ENCODE assay signal across 16 mouse cellular contexts in the genomic region with DNA sequence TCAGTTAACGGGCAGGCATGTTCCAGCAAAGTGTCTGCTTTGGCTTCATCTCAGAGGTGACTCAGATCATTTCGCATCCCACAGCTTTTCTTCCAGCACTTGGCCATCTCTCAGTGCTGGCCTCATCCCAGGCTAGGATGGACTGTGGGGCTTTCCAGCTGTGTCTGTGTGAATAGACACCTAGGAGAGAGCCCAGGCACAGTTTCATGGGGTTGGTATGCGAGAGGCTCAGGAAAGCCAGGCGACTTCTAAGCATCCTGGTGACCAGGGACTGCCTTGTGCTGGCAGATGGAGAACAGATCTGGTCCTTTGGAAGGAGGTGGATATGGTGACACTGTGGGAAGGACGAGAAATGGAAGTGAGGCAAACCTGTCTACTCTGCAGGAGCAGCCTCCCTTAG.
DNase-seq lines count a peak whose midpoint lies in the region; ATAC-seq lines count a peak whose summit lies in the region.
"Had no signal": no experiment of that assay in that cellular context is flagged by ENCODE, and none has a peak within 500 bp of the region (broad histone marks: within the 10 kb centered on the region; RNA-seq: fewer than 3 reads in every experiment).

No protein-coding gene starts in this region.

- 82% methylated on average over 5 of the region's 5 CpGs for WGBS in hindbrain, embryonic 10.5 days
- WGBS in hindbrain, embryonic 16.5 days: 76% methylated on average over 5 of the region's 5 CpGs

- no peaks in the 10 kb centered on the region for H3K4me1 ChIP-seq in hindbrain, embryonic 10.5 days (replicated peaks)
- no peaks in the 10 kb centered on the region for H3K4me1 ChIP-seq in hindbrain, embryonic 16.5 days (ENCODE audit: control insufficient read depth, insufficient read depth, low read depth, low read length)
- H3K4me1 ChIP-seq: embryonic facial prominence, embryonic 13.5 days; limb, embryonic 12.5 days had no signal

- no peaks in the 10 kb centered on the region for H3K27me3 ChIP-seq in hindbrain, embryonic 10.5 days (ENCODE audit: insufficient read depth, poor library complexity, severe bottlenecking)
- no peaks in the 10 kb centered on the region for H3K27me3 ChIP-seq in hindbrain, embryonic 16.5 days (replicated peaks; ENCODE audit: control insufficient read depth, insufficient read depth, low read length)
- H3K27me3 ChIP-seq: embryonic facial prominence, embryonic 13.5 days had no signal

- H3K4me2 ChIP-seq in hindbrain, embryonic 16.5 days (ENCODE audit: low read length): no peak overlapping the region
- H3K4me2 ChIP-seq: embryonic facial prominence, embryonic 13.5 days; limb, embryonic 12.5 days had no signal

- no peak overlapping the region for H3K9ac ChIP-seq in hindbrain, embryonic 16.5 days (ENCODE audit: low read depth, low read length)
- H3K9ac ChIP-seq: embryonic facial prominence, embryonic 13.5 days; forebrain, postnatal 0 days; limb, embryonic 12.5 days had no signal

- peak overlapping the region; percentile 45; the same call in 1 of the 2 replicates for H3K27ac ChIP-seq in hindbrain, embryonic 10.5 days
- H3K27ac ChIP-seq in hindbrain, embryonic 16.5 days (ENCODE audit: low read depth, low read length): no peak overlapping the region
- H3K27ac ChIP-seq: embryonic facial prominence, embryonic 13.5 days; kidney, postnatal 0 days; limb, embryonic 12.5 days had no signal

- H3K9me3 ChIP-seq in hindbrain, embryonic 10.5 days: no peaks in the 10 kb centered on the region
- no peaks in the 10 kb centered on the region; the same call in 1 of the 2 replicates for H3K9me3 ChIP-seq in hindbrain, embryonic 16.5 days (ENCODE audit: control insufficient read depth, low read length)
- H3K9me3 ChIP-seq: embryonic facial prominence, embryonic 13.5 days had no signal

- H3K4me3 ChIP-seq in hindbrain, embryonic 10.5 days: no peak overlapping the region
- no peak overlapping the region for H3K4me3 ChIP-seq in hindbrain, embryonic 16.5 days (ENCODE audit: low read length)
- H3K4me3 ChIP-seq: embryonic facial prominence, embryonic 13.5 days; limb, embryonic 12.5 days had no signal

- no peak for ATAC-seq in hindbrain, embryonic 16.5 days
- ATAC-seq: forebrain, postnatal 0 days had no signal

- no peak for DNase-seq in hindbrain, embryonic 10.5 days (ENCODE audit: low spot score)
- DNase-seq in brain, adult 2 months (ENCODE audit: low read depth, low spot score): peak; percentile 71
- DNase-seq in cerebellum, postnatal 10 days: peak; percentile 57 to 62
- DNase-seq in gastrocnemius, postnatal 36 days: peak; percentile 59 to 62
- no peak for DNase-seq in right cerebral cortex, postnatal 10 days (ENCODE audit: low spot score in 2 of 2)
- no peak for DNase-seq in kidney, adult 18-20 months
- no peak for DNase-seq in layer of hippocampus, adult 9-10 months (ENCODE audit: low spot score)
- DNase-seq: adrenal gland, adult 2 months; forebrain, postnatal 0 days; layer of hippocampus, adult 9-11 months; right cerebral cortex, postnatal 25 days; thymus, postnatal 14 days had no signal

- intact Hi-C loops in gastrocnemius, postnatal 36 days (cut with DNase I): no loop called here

- H3K36me3 ChIP-seq in hindbrain, embryonic 10.5 days: no peaks in the 10 kb centered on the region
- H3K36me3 ChIP-seq in hindbrain, embryonic 16.5 days (ENCODE audit: control insufficient read depth, insufficient read depth, low read length): no peaks in the 10 kb centered on the region
- H3K36me3 ChIP-seq: embryonic facial prominence, embryonic 13.5 days; limb, embryonic 12.5 days had no signal

Comparison
In these comparisons a context has a peak if more than half of its experiments do, and no peak if none do; other contexts are left out.
1. DNase-seq: peak in brain, adult 2 months (single experiment), cerebellum, postnatal 10 days (2 of 2) and gastrocnemius, postnatal 36 days (2 of 2); none in hindbrain, embryonic 10.5 days (single experiment), right cerebral cortex, postnatal 10 days (0 of 2), kidney, adult 18-20 months (single experiment) and layer of hippocampus, adult 9-10 months (single experiment).